Mouse (Mus musculus) megakaryocyte progenitor cell, adult 5-6 weeks (primary cell): ENCODE measurements around the gene Usp4. TPM values are rescaled to one million over a fixed set of nuclear protein-coding genes. Genes with fewer than 3 reads are reported as not detected.

ENCODE experiments used
- ATAC-seq: replicated peaks from 2 replicates; pipeline ENCODE4 v1.8.0; 2016; ENCODE audit warnings: mild to moderate bottlenecking, moderate TSS enrichment, inconsistent platforms; ENCODE audit not compliant: poor library complexity
- total RNA-seq, 2 experiments: library from RNA; stranded (forward) in 1 of 2; stranded (reverse) in 1 of 2; fragments of 157-497, 149-512 nt in 1 of 2; fragments of 200-1000 nt in 1 of 2; gene quantifications; 2 replicates each; pipeline versions ENCODE4 v1.2.3 to v1.2.4; 2015 to 2017

Usp4 gene
- total RNA-seq, 2 experiments from 2014 or later = 50.9 to 145 TPM

DNA sequence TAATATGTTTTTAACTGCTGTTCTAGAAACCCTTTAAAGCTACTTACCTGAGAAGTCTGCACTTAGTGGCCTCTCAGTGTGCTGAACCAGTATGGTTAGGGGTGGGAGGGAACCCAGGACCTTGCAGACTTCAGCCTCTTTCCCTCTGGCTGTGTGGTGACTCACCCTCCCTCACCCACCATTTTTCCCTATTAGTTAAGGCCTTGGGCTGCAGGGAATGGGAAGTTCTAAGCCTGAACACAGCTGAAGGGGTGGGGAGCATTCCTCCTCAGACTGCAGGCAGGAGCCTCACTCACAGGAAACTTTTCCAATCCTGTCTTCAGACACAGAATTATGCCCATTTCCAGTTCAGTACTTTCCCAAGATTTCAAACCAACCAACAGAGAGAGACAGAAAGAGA, 5.9 kb upstream of the Usp4 start:
- ATAC-seq = no peak

DNA sequence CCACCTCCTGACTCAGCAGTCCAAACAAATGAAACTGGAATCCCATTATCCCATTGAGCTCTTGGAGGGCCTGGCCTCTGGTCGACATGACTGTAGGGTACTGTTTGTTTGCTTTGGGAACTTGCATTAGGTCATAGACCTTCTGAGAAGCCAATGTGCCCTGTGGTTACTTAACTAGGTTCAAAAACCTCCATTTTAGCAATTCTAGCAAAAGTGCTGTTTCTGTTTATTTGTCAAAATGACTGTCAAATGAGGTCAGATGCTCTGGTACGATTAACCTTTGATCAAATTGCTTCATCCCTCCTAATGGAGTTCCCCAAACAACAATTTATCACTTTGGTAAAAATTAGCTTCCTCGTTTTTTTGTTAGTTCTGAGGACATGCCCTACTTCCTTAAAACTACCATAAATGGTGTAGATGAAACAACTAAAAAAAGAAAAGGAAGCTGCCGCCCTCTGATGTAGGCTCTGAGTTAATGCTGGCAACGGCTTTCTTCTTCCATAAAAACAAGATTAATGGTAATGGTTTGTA, 5.3 kb upstream of the Usp4 start:
- ATAC-seq = no peak

DNA sequence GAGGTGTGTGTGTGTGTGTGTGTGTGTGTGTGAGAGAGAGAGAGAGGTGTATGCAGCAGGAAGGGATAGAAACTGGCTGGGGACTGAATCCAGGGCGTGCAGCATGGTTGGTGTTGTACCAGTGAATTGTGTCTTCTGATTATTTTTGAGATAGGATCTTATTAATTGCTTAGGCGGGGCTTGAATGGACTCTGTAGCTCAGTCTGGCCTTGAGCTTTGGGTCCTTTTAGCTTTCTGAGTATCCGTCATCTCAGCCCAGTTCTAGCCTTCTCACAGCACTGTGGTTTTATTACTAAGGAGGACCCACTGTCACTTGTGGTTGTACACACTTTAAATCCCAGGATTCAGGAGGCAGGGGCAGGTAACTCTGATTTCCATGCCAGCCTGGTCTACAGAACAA, 4.3 kb upstream of the Usp4 start:
- no peak for ATAC-seq

DNA sequence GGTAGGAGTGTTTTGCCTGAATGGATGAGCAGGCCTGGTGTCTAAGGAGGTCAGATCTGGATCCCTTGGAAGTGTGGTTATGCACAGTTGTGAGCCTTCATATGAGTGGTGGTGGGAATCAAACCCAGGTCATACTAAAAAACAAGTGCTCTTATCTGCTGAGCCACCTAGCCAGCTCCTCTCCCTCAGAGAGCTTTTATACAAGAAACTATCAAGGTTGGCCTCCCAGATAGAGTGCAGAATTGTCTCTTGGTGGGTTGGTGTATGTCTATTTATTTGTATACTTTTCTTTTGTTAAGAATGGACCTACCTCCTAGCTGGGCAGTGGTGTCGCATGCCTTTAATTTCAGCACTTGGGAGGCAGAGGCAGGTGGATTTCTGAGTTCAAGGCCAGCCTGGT, 3.8 kb upstream of the Usp4 start:
- no peak for ATAC-seq

DNA sequence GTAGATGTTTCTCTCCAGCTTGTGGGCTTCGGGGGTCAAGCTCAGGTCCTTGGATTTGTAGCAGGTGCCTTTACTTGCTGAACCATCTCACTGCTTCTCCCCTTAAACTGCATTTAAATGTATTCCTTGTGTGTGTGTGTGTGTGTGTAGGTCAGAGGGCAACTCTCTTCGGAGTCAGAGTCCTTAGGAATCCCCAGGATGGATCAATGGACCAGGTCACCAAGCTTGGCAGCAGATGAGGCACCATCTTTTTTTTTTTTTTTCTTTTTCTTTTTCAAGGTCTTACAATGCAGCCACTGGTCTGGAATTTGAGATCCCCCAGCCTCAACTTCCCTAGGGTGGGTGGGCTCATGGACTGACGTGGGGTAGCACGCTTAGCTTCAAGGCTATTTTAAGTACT, 3.2 kb upstream of the Usp4 start:
- no peak for ATAC-seq

DNA sequence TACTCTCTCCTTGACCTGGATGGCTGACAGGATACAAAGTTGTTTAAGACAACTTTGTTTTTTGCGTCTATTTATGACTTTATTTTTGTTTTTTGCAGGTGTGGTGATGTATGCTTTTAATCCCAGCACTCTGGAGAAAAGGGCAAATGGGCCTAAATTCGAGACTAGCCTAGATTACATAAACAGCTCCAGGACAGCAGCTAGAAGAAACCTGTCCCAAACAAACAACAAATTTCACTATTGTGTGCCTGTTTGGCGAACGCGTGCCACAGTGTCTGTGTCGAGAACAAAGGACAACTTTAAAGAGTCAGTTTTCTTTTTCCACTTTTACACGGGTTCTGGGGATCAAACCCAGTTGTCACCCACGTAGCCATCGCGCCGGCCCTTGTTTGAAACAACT, 629 bp upstream of the Usp4 start:
- no peak for ATAC-seq

DNA sequence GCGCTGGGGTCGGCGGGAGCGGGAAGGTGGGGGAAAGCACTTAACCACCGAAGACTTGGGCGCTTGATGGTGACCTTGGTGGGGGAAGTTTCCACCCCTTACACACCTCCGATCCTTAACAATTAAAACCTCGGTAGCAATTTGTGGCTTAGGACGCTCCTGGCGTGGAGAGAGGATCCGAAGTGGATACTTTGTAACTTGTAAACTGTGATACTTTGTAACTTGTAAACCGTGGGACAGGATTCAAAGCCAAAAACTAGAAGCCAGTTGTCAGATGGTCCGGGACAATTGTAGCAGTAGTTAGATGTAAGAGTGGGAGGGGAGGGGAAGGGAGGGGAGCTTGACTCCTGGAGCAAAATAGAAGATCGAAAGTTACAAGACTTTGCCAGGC, 632 bp downstream of the Usp4 start:
- no peak for ATAC-seq

DNA sequence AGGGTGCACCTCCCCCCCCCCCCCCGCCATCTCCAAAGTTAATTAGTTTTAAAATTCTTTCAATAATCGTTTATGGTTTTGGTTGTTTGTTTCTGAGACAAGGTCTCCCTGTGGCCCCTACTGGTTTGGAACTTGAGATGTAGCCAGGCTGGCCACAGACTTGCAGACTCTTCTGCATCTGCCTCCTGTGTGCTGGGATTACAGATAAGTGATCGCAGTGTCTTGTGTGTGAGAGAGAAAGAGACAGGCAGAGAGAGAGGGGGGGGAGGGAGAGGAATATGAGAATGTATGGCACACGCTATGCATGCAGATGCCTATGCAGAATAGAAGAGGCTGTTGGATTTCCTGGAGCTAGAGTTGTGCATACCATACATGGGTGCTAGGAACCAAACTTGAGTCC, 2.1 kb downstream of the Usp4 start:
- peak; percentile 50 for ATAC-seq

DNA sequence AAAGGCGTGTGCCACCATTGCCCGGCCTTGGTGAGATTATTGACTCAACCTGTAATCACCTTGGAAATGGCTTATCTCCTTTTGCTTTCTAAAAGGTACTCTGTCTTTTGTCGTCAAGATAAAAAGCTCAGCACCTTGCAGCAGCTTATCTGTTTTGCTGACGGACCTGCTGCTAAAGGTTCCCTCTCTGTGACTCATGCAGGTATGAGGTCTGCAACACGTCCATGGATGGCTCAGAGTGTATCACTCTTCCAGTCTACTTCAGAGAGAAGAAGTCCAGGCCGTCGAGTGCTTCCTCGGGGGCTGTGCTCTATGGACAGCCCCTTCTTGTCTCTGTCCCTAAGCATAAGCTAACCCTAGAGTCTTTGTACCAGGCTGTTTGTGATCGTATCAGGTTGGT, 30.6 kb downstream of the Usp4 start:
- ATAC-seq = no peak

DNA sequence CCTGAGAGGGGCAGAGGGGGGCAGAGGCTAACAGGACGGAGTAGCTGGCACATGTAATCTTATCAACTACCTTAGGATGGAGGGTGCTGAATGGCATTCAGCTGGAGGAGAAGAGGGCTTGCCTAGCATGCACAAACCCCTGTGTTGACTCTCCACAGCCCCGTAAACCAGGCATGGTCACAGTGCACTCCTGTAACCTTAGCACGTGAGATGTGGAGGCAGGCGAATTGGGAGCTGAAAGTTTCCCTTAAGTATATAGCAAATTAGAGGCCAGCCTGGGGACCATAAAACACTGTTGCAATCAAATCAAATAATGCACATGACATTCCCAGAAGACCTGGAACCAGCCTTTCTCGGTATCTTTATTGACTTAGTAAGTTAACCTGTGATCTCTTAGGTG, 31.1 kb downstream of the Usp4 start:
- no peak for ATAC-seq

DNA sequence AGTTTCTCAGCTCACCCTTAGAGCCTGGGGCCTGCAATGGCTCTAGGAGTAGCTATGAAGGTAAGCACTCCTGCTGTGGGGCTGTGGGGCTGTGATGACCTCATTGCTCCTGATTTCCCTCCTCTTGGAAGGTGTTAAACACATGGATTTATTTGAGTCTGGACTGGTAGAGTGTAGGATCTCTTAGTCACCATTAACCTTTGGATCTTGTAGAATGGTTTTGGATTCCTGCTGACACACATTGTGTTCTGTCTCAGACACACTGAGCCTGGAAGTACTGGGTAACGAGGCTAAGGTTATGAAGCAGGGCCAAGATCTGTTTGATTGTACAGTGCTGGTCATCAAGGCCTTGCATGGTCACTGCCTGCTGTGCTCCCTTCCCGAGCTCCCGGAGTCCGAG, 31.6 kb downstream of the Usp4 start:
- ATAC-seq = no peak

DNA sequence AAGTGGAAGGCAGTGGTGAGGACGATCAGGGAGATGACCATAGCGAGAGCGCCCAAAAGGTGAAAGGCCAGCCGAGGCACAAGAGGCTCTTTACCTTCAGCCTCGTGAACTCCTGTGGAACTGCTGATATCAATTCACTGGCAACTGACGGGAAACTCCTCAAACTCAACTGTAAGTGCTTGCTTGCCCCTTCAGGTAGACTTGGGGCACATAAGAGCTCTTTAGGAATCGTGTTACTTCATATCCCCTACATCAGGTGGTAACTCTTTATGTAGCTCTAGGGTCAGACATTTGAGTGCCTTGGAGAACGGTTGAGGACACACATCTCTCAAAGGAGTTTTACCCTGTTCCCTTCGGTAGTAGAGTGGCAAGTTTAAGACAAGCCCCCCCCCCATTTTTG, 33.7 kb downstream of the Usp4 start:
- no peak for ATAC-seq

DNA sequence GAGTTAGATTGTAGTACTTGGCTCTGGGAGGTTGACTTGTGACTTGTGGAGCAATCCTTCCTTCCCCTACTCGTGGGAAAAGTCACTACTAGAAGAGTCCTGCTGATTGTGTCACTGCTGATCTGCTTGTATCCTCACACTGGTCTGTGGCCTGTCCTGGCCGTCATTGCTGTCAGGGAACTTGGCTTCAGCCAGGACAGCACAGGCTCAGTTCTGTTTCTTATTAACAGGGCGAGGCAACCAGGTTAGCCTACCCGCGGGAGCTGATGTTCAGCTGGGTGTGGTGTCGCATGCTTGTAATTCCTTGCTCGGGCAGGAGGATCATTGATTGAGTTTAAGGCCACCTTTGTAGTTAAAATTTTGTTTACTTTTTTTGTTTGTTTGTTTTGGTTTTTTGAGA, 37.4 kb downstream of the Usp4 start:
- ATAC-seq = no peak

DNA sequence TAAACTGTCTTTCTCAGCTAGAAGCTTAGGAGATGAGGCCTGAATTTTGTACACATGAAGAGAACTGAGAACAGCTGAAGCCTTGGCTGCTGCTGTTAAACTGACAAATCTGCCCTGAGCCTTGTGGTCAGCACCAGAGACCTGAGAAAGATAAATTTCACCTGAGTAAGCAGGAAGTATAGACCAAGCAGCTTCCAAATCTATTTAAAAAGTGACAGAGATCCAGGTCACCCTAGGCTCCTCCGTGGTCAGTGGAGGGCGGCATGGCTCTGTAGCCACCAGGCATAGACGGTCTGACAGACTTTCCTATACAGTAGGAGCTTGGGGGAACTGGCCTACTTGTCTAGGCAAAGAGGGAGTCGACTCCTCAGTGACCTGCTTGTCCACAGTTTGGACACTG, 39.2 kb downstream of the Usp4 start:
- ATAC-seq = no peak

DNA sequence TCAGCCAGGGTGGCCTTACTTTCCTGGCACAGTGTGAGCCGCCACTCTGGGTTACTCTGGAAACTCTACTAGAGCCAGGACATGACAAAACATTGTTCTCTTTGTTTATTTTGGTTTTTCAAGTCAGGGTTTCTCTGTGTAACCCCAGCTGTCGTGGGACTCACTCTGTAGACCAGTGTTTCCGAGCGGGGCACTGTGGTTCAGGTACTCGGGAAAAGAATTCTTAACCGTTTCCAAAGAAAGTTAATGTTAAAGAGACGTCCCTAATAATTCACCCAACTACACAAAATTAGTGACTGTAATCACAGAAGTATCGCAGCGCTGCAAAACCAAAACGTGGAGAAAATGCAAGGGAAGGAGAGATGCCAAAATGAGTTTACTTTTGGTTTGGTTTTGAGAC, 40.9 kb downstream of the Usp4 start:
- no peak for ATAC-seq

DNA sequence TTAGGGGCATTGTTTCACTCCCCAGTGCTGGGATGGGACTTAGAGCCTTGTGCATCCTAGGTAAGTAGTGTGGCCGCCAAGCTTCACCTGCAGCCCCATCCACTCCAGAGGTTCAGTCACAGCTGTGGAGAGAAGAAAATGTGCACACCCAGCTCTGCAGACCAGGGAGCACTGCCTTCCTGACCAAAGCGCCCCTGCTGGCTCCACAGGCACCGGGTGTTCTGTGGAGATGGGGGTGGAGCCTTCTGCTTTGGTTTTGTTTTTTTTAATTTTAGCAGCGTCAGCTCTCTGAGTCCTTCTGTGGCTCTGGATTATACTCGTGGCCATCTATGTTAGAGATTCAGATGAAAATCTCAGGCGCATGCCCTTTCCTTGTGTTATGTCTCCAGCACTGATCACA, 41.6 kb downstream of the Usp4 start:
- ATAC-seq = no peak

DNA sequence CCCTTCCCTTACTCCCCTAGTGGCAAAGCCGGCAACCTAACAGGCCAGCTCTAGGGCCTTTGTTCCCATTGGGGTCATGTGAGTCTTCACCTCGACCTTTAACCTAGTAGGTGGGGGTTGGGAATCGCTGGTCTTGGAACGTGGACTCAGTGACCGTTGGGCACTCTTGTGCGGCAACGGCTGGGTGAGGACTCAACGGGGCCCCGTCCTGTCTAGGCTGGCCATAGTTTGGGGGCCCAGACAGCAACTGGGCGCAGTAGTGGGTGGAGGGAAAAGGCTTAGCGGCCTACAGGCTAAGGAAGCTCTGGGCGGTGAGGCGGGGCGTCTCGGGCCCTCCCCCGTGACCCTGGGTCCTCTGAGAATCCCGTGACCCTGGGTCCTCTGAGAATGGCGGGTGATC, 45.0 kb downstream of the Usp4 start, which contains the start of gene 1700102P08Rik:
Gene 1700102P08Rik (plus strand): TSS at position 130 of the 400 bp plus-strand sequence.
- ATAC-seq = no peak

DNA sequence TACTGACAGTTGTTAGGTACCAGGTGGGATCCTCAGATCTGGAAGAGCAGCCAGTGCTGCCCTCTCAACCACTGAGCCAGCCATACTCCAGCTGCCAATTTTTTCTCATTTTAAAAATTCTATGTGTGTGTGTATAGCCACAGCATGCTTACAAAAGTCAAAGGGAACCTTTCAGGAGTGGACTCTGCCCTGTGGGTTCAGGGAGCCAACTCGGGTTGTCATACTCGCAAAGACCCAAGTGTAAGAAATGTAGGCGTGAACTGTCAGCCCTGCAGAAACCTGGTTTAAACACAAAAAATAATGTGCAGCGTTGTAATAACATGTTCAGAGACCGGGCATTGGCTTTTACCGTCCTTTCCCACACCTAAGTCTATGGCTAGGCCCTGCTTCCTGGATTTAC, 46.5 kb downstream of the Usp4 start:
- no peak for ATAC-seq

DNA sequence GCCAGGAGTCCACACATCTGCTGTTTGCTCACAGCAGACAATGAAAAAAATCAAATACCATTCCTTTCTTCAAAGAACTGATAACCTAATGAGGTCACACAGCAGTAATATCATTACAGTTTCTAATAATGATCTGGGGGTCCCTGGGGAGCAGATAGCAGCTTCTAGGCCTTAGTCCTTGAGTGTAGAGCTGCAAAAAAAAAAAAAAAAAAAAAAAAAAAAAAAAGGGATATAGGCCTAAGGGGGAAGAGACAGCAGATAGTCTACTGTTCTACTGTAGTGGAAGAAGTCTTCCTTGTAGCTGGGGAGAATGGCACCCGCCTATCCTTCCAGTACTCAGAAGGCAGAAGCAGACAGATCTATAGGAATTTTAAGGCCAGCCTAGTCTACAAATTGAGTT, 47.8 kb downstream of the Usp4 start:
- no peak for ATAC-seq

DNA sequence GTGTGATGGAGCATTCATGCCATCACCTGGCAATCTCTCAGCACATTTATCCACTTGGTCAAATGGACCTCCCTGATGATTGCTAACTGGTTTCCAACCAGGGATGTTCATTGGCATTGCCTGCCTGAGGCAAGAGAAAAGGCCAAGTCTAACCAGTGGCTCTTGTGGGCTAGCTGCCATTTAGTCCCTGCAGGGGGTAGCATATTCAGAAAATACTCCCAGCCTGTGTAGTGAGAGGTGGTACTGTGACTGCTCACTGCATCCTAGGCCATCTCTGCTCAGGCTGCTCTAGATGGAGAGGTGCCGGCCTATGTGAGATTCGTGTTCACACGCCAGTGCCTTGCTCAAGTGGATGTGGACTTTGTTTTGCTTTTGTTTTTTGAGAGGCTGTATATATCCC, 50.7 kb downstream of the Usp4 start:
- no peak for ATAC-seq

DNA sequence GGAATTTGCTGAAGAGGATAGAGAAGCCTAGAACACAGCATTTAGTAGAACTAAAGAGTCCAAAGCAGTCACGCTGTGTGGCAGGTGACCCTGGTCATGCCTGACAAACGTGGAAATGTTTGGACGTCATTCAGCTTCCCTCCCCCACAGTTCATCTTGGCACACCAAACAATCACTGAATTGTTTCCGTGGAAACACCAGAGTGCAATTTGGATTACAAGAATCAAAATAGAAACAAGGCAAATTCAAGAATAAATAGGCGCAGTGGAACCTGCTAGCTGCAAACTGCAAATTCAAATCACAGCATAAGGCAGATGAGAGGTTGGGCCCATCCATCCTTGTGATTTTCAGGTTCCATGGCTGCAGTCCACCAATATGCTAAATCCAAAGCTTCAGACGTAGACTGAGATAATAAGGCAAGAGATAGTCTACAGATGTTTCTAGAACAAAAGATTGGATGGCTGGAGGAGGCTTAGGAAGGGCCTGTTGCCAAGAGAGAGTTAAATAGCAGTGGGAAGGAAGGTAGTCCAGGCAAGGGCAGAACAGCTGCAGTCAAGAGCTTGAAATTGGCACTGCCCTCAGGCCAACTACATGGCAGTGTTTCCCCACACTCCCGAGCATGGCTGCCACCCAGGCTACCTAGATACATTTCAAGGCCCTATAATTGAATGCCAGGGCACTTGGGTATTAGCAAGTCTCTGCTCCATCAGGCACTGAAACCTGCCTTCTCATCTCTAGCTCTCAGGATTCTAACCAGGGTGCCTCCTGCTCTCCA, 53.7 kb downstream of the Usp4 start:
- ATAC-seq = no peak

DNA sequence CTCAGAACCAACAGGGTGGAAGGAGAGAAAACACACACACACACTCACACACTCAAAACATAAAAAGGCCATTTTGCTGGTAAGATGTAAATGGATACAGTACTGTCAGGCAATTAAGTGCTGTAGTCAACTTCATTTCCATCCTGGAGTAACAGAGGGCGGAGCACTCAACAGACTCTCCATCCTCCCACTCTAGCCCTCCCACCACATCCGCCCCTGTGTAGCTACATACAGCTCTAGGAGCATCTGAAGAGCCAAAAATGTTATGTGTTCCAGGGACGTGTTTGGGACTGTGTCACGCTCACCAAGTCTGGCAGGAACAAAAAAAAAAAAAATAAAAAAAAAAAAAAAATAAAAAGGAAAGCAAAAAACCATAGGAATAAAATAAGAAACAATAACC, 55.4 kb downstream of the Usp4 start:
- no peak for ATAC-seq

DNA sequence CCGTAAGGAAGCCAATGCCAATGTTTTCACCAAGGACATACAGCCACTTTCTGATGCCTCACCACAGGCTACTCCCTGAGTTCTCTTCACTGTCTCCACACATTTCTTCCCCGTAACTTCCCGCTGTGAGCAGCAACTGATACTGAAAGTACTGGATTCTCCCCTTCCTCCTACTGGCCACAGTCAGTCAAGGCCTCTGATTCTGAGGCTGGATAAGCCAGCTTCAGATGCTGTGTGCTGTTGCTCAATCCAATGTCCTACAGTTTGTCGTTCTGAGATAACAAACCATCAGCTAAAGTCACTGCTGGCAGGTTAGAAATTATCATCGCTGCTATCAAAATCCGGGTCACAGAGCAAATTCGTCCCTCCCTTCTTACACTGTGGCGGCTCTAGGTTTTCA, 56.8 kb downstream of the Usp4 start:
- peak; percentile 78 for ATAC-seq
